Mouse (Mus musculus): ENCODE results near the gene Med16. TPM values are rescaled to one million over a fixed set of nuclear protein-coding genes. Genes with fewer than 3 reads are reported as not detected.

Med16 gene
- total RNA-seq (2021): 10 to 100 TPM; 39.6 to 43.8 TPM
- long read RNA-seq, experiment 1, transcript Med16-204 (15 exons, 2,950 nt): major isoform, 75 of 97 reads
- long read RNA-seq, experiment 1, partial matches to known transcripts: 10 of 97 reads
- long read RNA-seq, experiment 1, other reads (novel, unspliced or antisense): 8 of 97 reads
- long read RNA-seq, experiment 2, transcript Med16-201 (15 exons, 3,197 nt): minor isoform, 8 of 91 reads
- long read RNA-seq, experiment 2, transcript Med16-204 (15 exons, 2,950 nt): major isoform, 57 of 91 reads
- long read RNA-seq, experiment 2, partial matches to known transcripts: 15 of 91 reads
- long read RNA-seq, experiment 2, other reads (novel, unspliced or antisense): 11 of 91 reads

DNA sequence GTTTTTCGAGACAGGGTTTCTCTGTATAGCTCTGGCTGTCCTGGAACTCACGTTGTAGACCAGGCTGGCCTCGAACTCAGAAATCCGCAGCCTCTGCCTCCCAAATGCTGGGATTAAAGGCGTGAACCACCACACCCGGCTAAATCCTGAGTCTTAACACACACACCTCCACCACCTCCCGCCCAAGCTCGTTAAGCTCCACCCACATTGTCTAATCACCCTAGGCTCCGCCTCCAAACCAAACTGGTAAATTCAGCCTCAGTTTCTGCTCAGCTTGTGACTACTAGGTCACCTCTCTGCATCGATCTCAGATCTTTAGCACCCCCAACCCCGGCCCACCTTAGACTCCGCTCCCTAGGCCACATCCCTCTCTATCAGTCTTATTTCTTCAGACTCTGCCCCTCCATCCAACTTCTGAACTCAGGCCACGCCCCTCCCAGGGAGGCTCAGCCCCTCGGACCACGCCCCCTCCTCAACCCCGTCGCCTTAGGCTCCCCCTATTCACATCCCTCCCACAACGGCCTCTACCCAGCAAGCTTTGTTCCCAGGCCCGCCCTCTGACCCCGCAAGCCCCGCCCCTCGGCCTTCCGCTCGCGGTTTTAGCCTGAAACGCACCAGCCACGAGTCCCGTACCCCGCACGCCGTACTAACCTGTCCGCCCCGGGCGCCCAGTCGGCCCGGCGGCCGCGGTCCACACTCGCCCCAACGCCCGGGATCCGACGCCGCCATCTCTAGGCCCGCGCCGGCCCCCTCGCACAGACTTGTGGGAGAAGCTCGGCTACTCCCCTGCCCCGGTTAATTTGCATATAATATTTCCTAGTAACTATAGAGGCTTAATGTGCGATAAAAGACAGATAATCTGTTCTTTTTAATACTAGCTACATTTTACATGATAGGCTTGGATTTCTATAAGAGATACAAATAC, at the start of gene Med16:
Med16 (minus strand) TSS at position 757 of the 925 bp plus-strand sequence.
- peak; percentile 94 for DNase-seq

DNA sequence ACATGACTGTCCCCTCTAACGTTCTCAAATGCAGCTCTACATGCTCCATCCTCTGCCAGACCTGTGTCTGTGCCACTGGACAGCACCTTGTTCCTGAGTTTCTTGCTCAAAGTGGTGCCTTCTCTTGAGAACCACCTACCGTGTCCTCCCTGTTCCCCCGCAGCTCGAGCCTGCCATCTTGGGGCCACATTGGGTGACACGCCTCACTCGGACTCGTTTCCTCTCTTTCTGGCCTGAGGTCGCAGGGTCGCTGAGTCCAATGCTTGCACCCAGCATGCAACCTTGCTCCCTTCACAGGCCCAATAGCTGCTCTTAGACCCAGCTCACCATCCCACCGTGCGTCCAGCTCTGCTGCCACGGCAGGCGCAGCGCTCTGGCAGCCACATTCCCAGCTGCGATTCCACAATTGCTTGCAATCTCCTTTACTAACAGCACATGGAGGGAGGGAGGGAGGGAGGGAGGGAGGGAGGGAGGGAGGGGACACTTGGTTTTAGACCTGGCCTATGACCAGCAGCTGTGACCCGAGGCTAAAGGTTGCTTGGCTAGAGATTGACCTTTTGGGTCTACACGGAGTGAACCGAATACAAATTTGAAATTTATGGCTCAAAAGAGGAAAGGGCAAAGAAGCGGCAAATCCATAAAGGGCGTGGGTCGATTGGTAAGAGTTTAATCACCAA, 49.6 kb upstream of the Med16 start:
- DNase-seq: peak; percentile 80

DNA sequence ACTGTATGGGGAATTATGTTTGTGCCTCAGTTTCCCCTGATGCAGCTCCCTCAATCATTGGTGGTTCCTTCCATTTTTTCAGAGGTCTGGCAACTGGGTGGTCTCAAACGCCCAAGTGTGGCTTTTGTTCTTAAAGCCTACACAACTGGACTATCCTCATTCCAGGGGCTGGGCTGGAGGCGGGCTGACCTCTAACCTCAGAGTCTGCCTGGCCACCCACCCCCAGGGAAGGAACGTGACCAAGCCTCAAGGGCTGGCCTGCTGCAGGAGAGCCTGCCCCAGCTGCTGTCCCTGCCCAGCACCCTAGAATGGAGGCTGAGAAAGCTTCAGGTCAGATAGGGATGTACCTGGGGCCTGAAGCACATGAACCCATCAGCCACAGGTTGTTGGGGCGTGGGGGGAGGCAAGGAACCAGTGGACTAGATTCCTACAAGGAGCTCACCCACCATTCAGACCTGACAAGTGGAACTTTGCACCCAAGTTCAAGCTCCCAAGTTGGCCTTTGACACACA, 48.0 kb upstream of the Med16 start:
- no peak for DNase-seq

DNA sequence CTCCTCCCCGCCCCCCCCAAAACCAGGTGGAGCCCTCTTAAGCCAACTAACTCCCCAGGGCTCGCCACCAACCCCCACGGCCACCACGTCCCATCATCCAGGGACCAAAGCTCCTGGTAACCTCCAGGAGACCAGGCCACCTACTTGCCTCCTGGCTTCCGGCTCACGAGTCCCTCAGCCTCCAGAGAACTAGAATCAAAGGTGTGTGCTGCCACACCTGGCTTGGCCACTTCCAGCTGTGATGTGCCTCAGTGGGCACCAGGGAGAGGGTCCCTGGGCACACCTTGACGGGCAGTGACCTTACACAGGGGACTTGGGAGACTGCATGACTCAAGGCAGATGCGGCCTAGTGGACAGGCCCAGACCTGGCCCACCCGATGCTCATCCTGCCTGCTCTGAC, 47.0 kb upstream of the Med16 start:
- no peak for DNase-seq

DNA sequence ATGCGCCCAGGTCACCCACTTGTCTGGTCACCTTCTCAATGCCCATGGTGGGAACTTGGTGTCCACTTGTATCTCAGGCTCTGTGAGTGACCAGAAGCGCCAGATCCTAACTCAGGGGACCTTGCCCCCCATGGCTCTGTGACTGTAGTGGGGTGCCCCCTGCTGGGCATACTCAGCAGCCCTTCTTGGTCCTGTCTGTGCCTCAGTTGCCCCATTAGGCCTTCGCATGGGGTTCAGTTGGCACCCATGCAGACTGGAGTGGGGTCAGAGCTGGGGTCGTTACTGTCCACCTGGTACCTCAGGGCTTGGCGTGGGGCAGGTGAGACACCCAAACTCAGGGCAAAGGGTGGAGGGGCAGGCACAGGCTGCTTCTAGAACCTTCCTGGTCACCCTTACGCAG, 45.2 kb upstream of the Med16 start:
- no peak for DNase-seq

DNA sequence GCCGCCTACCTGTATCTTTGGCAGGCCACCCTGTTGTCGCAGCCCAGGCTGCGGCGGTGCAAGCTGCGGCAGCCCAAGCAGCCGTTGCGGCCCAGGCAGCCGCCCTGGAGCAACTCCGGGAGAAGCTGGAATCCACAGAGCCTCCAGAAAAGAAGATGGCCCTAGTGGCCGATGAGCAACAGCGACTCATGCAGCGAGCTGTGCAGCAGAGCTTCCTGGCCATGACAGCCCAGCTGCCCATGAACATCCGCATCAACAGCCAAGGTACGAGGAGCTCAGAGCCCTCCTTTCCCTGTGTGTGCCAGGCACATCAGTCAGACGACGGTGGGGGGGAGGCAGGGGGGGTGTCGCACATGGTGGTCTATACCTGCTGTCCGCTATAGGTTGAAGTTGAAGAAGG, 41.9 kb upstream of the Med16 start:
- DNase-seq: no peak

DNA sequence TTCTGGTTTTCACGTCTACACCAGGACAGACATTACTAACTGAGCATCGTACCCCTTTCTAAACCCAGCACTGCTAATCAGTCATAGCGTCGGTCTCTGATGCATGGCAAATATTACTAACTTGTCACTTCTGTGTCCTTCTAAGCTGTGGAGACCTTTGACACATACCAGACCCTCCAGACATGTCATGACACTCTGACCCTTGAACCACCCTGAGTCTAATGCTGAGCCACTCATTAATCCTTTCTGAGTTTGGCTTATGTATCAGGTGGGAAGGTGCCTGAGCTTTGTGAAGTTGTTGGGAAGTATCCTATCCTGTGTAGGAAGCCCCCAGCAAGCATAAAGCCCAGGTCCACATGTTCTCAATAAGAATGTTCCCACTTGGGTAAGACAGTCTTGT, 41.1 kb upstream of the Med16 start:
- no peak for DNase-seq

DNA sequence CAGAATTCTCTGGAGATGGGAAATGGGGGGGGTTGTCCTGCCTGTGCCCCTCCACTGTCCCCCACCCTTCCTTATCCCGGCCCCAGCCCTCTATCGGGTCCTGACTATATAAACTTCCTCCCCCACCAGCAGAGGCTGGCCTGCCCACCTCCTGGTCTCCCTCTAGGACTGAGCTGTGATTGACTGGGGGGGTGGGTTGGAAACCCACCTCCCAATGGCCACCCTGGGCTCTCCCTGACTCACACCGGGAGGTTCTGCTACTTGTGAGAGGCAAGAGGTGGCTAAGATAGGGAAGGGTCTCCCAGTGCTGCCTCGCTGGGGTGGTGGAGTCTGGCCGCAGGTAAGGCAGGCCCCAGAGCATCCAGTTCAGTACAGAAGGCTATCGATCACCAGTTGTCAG, 38.8 kb upstream of the Med16 start:
- no peak for DNase-seq

DNA sequence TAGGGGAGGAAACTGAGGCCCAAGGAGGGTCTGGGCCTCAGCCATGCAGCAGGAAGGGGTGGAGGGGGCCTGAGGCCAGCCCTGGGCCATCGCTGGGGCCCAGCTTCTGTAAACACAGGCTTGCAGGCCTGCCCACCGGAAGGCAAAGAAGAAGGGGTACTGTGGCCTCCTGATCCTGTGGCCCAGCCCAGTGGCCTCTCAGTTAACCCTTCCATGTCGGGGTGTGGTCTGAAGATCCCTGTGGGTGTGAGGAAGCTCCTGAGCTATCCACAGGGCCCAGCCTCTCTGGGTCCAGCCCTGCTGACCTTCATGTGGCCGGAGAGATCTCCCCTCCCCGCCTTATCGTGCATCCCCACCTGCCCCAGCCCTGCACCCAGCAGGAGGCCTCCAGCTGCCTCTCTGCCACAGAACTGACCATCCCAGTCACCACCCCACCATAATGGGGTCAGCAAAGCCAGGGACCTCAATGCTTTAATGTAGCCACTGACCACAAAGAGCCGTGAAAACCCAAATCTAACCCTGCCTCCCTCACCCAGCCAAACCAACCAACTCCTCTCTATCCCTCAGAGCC, 38.1 kb upstream of the Med16 start:
- no peak for DNase-seq

DNA sequence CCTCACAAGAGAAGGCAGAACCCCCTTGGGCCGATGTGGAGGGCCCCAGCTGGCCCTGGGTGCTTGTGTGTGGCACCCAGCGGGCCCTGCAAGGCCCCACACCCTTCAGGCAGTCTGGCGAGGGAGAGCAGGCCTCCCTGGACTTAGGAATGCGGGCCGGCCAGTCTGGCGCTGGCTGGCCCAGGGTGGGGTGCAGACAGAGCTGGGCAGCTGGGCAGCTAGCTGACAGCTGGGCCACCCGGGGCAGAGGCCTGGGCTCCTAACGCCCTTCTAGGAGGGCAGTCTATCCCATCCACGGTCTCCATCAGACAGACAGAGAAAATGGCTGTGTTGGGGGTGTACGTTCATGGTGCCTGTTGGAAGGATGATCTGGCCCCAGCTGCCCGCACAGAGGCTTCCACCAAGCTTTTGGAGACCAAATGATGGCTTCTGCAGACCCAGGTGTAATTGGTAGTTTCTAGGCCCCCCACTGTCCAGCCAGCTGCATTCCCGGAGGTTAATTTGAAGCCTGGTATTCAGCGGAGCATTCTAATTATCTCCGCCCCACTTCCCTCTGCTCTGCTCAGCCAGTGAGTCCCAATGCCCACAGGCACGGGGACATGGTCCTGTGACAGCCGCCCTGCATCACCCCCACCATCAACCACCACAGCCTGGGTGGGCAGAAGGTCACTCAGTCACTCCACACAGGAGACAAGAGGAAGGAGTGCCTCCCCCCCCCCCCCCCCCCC, 36.9 kb upstream of the Med16 start:
- no peak for DNase-seq

DNA sequence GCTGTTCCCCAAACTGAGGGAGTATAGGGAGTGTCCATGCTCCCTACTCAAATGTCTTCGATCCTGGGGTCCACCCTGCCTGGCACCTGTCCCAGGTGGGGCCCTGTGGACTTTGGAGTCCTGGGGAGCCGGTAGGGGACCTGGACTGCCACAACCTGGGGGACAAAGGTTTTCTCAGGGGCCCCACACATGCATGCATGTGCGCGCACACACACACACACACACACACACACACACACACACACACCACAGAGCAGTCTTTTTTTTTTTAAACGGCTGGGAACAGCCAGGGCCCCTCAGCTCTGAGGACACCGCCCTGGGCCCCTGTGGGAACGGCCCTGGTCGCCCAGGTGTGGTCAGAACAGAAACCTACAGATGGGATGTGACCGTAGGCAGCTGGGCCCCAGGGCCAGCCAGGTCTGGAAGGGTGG, 34.8 kb upstream of the Med16 start:
- no peak for DNase-seq

DNA sequence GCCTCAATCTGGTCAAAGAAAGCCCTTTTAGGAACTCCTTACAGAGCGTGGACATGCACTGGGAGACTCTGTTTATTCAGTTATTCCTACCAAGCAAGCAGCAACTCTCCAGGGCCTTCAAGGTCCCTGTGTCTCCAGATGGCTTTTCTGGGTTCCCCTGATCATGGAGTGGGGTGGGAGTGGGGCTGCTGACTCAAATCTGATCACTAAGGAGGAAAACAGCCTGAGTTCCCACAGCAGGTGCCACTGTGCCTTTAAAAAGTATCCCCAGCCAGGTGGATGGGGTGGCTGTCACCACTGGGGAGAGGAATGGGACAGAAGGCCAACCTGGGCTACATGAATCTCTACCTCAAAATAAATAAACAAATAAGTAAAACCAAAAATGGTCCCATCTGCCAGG, 34.3 kb upstream of the Med16 start:
- no peak for DNase-seq

DNA sequence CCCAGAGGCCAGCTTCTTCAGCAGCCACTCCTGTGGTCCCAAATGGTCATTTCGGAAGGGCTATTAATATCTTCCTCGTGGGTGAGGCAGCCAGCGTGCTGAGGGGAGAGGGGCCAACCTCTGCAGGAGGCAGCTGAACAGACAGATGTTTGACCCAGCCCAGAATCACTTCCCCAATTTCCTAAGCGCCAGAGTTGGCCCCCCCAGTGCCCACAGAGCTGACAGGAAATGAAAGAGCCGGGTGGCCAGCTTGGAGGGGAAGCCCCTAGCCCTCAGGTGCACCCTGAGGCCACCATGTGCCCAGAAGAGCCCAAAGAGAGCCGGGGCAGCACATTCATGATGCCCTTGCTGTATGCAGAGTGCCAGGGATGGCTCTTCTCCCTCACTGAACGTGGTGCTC, 32.0 kb upstream of the Med16 start:
- no peak for DNase-seq

DNA sequence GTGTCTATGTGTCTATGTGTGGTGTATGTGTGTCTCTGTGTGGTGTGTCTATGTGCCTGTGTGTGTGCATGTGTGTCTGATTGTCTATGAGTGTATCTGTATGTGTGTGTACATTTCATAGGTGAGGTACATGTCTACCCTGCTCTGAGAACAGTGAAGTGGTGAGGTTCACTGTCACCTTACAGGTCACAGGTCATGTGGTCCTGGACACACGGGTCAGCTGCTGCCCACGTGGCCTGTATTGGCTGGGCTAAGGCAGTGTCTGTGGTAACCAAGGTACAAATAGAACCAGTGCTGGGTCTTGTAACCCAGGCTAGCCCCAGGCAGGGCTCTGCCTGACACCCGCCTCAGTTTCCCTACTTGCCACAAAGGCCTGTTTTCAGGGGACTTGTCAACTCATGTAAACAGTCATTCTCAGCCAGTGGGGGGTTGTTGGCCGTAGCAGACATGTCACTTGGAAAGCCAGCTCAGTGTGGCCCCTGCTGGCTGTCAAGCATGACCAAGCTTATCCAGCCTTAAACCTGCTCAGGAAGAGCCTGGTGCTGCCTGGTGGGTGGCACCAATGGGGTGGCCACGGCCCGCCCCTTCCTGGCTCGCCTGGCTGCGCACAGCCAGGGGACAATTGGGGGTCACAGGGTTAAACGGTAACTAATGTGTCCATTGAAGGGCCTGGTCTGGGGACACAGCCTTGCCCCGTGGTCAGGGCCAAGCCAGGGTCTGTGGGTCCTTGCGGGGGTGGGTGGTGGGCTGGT, 29.2 kb upstream of the Med16 start:
- DNase-seq: no peak

DNA sequence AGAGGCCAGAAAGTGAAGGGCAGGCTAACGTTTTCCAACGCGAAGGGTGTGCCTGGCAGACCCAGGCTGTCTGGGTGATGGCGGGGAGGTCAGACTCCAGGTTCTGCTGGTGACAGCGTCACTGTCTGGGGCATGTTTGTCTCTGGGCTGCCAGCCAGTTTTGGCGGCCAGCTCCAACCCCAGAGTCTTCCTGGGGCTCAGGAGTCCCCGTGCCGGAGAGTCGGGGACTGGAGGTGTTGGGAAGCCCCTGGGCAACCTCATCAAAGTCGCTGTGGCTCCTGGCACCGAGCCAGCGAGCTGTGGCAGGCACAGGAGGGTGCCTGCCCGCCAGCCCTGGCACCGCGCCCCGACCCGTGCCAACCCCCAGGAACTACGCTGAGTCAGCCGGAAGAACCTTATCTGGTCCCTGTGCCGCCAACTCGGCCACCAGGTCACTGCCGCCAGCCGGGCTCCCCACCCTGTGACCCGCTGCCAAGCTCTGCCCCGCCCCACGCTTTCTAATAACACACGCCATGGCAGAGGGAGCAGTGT, 28.3 kb upstream of the Med16 start:
- peak; percentile 72 for DNase-seq

DNA sequence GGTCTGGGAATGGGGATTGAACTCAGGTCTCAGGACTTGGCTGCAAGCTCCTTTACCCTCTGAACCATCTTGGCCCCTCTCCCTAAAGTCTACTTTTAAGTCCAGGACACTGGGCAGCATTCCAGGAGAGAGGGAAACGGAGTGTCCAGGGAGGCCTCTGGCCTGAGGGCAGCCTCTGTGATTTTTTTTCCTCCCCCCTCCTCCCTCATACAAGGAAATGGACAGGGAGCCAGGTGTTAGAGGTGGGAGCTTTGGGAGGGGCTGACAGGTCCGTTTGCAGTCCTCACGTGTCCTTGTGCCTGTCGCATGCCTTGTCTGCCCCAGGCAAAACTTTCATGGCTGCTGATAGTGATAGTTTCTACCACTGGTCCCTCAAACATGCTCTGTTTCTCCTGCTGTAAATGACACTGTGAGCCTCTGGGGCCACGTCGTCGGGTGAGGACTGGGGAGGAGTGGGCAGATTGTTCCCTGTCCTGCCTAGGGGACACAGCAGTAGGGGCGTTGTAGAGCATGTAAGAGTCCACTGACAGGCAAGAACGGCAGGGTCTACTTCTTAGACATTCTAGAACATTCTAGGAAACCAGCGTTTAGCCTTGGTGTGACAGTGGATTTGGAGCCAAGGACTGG, 27.7 kb upstream of the Med16 start:
- no peak for DNase-seq

DNA sequence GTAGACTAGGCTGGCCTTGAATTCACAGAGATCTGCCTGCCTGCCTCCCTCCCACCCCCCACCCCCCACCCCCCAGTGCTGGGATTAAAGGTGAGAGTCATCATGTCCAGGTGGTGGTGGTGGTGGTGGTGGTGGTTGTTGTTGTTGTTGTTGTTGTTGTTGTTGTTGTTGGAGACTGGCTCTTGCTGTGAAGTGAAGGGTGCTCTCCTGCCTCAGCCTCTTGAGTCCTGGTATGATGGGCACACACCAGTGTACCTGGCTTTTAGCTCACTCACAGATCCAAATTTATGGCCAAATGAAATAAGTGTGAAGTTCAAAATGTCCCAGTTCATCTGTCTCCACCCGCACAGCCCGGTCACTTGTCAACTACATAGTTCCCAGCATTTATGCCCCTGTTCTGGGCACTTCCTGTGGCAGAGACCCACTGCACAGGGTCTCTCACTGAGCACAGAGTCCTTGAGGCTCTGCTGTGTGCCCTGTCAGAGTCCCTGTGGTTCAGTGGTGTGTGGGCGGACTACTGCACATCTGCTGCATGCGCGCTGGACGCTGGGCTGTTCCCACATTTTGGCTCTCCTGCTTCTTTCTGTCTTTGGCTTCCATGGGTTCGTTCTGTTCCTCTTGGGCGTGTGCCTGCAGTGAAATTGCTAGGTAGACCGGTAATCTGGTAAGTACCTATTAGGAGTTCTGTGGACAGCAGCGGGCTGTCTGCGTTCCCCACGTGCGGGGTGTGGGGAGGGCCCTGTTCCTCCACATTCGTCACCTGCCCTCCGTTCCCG, 26.3 kb upstream of the Med16 start:
- no peak for DNase-seq

DNA sequence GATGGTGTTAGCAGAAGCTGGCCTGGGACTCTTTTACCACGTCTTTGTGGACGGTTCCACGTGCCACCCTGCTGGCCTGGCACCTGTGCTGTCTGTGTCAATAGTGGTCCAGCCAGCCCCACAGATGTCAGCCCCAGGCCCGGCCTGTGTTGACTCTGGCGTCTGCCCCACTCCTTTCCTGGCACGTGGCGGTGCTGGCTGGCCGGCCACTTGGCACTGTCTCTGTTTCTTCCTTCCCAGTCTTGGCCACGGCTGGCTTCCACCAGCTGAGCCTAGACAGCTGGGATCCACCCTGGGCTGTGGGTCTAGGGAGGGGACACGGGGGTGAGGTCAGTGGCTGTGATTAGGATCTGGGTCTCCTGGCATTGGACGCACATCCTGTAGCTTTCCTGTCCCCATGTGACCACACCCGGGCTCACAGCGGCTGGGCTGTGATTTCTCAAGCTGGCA, 25.6 kb upstream of the Med16 start:
- DNase-seq: peak; percentile 90

DNA sequence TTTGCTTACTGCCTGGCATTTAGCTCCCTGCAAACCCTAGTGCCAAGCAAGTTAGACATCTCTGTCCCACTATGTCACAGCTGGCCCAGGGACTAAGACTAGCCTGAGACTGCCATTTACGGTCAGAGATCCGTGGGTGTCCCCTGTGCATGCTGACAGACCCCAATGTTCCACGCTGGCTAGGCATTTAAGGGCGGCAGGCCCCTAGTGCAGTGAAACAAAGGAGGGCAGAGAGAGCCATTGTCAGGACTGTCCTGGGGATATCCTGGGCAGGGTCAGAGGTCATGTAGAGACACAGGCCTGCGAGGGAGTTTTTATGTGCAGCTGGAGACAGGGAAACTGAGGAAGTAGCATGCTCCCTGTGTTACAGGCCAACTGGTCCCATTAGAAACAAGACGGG, 25.1 kb upstream of the Med16 start:
- no peak for DNase-seq
